Mouse (Mus musculus) intestine, embryonic 14.5 days (tissue): ENCODE data around the gene Nptx1. TPM values are rescaled to one million over a fixed set of nuclear protein-coding genes. Genes with fewer than 3 reads are reported as not detected.

Experiments used
- ATAC-seq: fragments of 200-750 bp; cut with Nextera tagmentation; replicated peaks from 2 replicates; pipeline ENCODE4 v1.8.0; 2017; ENCODE audit warnings: low read depth, moderate number of reproducible peaks, moderate TSS enrichment, moderate library complexity; ENCODE audit not compliant: low FRiP score, low TSS enrichment
- DNase-seq: peaks from one replicate; pipeline ENCODE4 v3.0.0-alpha.2; 2018; ENCODE audit warnings: low spot score
- H3K27ac ChIP-seq: fragments of 300-500 bp; sonication (generic); 2 replicates; pipeline ENCODE4 v1.5.1; 2014; ENCODE audit warnings: low read depth, mild to moderate bottlenecking, control low read depth
- H3K27me3 ChIP-seq: fragments of 300-500 bp; sonication (generic); replicated peaks from 2 replicates; pipeline ENCODE4 v1.6.1; 2014; ENCODE audit warnings: low read length, control low read depth; ENCODE audit not compliant: control insufficient read depth, insufficient read depth
- H3K36me3 ChIP-seq: fragments of 300-500 bp; sonication (generic); 2 replicates; pipeline ENCODE4 v1.6.1; 2014; ENCODE audit warnings: low read length, control low read depth; ENCODE audit not compliant: control insufficient read depth, insufficient read depth
- H3K4me1 ChIP-seq: fragments of 300-500 bp; sonication (generic); replicated peaks from 2 replicates; pipeline ENCODE4 v1.6.1; 2014; ENCODE audit warnings: low read length, control low read depth, mixed read lengths; ENCODE audit not compliant: control insufficient read depth, insufficient read depth
- H3K4me2 ChIP-seq: fragments of 300-500 bp; sonication (generic); 2 replicates; pipeline ENCODE4 v1.6.1; 2014; ENCODE audit warnings: low read length
- H3K4me3 ChIP-seq: fragments of 300-500 bp; sonication (generic); 2 replicates; pipeline ENCODE4 v1.5.1; 2014; ENCODE audit warnings: low read depth, low read length, control low read depth, mixed read lengths
- H3K9ac ChIP-seq: fragments of 300-500 bp; sonication (generic); 2 replicates; pipeline ENCODE4 v1.6.1; 2014; ENCODE audit warnings: mild to moderate bottlenecking, low read length
- H3K9me3 ChIP-seq: fragments of 300-500 bp; sonication (generic); 2 replicates; pipeline ENCODE4 v1.6.1; 2016; ENCODE audit warnings: low read length, control low read depth; ENCODE audit not compliant: control insufficient read depth
- WGBS: fragments of 180-500 bp; shearing (Covaris S2); extraction: QIAGEN DNeasy Blood & Tissue Kit; methylation state at CpG from one replicate; pipeline ENCODE4 v1.1.7; 2014; 5-methylcytosine and 5-hydroxymethylcytosine counted together
- polyA plus RNA-seq: library from polyadenylated mRNA; unstranded; fragments of >200 nt; fragmentation: Nextera tagmentation; extraction: Ambion mirVana; gene quantifications from 2 replicates; pipeline ENCODE4 v1.2.1, GENCODE M21; 2014

Gene Nptx1
- polyA plus RNA-seq, 1 experiment from 2014 or later = 1.3 TPM

GRCm38 (mm10) chr11:119547951-119548591, 518 bp upstream of the Nptx1 start:
- H3K9ac ChIP-seq = peak overlapping the region; percentile 43; the same call in 1 of the 2 replicates

GRCm38 (mm10) chr11:119546496-119547182, 914 bp downstream of the Nptx1 start:
- ATAC-seq = no peak
- WGBS = 1% methylated on average over 44 of the region's 46 CpGs

More at GRCm38 (mm10) chr11:119547951-119548591, 518 bp upstream of the Nptx1 start:
- Histone ChIP-seq H3K36me3 (no peaks in the 10 kb centered on the region), H3K27ac (no peak overlapping the region), H3K27me3 (peaks cover 80% of the 10 kb centered on the region), H3K4me1 (peaks cover 32% of the 10 kb centered on the region), H3K4me2 (peak overlapping the region; percentile 99), H3K4me3 (peak overlapping the region; percentile 52), H3K9me3 (no peaks in the 10 kb centered on the region)
- ATAC-seq (no peak), DNase-seq (peak; percentile 77)
- whole genome bisulfite sequencing = 1% methylated on average over 39 of the region's 39 CpGs

DNA sequence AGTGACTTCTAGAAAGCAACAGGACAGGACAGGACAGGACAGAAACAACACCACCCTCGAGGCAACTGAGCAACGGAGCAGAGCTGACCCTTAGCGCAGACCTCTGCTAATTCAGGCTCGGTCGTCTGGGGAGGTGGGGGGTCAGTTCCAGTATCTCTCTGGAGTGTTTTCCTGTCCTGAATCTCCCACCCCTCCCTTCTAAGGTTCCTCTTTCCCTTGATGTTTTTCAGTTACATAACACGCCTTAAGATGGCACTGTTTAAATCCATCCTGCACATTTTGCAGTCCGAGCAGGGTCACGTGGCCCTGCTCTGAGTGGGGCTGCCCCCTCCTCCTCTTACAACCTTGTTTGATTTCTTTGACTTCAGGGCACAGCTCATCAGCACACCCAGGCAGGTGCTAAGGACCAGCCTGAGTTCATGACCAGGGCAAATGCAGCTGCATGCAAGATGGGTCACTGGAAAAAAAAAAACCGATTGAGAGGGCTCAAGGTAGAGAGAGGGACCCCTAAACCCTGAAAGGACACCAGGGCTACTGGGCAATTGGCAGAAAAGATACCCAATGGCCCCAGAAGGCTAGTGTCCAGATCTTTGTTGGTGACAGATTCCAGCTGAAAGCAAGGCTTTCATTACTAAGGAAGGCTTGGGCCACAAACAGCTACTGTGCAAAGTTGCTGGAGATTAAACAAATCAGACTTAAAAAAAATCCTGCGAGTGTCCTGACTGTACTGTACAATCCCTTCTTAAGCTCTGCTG, 1.6 kb downstream of the Nptx1 start:
- Histone ChIP-seq H3K27me3 (peaks cover 73% of the 10 kb centered on the region), H3K4me2 (peak overlapping the region; percentile 99; the same call in 1 of the 2 replicates), H3K9ac (no peak overlapping the region), H3K9me3 (no peaks in the 10 kb centered on the region), H3K4me1 (peaks cover 28% of the 10 kb centered on the region), H3K27ac (no peak overlapping the region), H3K36me3 (no peaks in the 10 kb centered on the region), H3K4me3 (peak overlapping the region; percentile 52; the same call in 1 of the 2 replicates)
- DNase-seq (peak; percentile 65), ATAC-seq (no peak)
- WGBS = 5% methylated on average over 10 of the region's 10 CpGs

More at GRCm38 (mm10) chr11:119546496-119547182, 914 bp downstream of the Nptx1 start:
- H3K9ac ChIP-seq = peak overlapping the region; percentile 43; the same call in 1 of the 2 replicates
- H3K36me3 ChIP-seq = no peaks in the 10 kb centered on the region
- H3K27me3 ChIP-seq = peaks cover 76% of the 10 kb centered on the region
- no peaks in the 10 kb centered on the region for H3K9me3 ChIP-seq
- H3K4me1 ChIP-seq = peaks cover 28% of the 10 kb centered on the region
- peak overlapping the region; percentile 52 for H3K4me3 ChIP-seq
- H3K4me2 ChIP-seq = peak overlapping the region; percentile 99
- peak; percentile 74 for DNase-seq
- no peak overlapping the region for H3K27ac ChIP-seq

DNA sequence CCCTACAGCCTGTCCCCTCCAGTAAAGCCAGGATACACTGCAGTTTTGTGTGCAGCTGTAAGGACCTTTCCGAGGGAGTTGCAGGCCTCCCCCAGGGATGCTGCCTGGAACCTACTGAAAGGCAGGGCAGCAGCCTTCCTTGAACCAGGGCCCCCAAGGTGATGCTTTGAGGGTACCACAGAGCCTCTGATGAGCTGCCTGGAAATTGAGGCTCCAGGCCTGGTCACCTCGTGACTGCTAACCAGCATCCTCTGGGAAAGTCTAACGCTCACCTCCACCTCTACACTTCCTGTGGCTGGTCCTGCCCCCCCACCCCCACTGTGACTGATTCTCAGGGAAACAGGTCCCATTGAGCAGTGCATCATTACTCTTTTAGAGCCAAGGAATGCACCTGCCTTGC, 2.3 kb downstream of the Nptx1 start:
- ATAC-seq (no peak), DNase-seq (no peak)
- WGBS = 41% methylated on average over 3 of the region's 3 CpGs
- H3K36me3 ChIP-seq = no peaks in the 10 kb centered on the region
- peaks cover 28% of the 10 kb centered on the region for H3K4me1 ChIP-seq
- H3K9ac ChIP-seq = no peak overlapping the region
- no peak overlapping the region for H3K27ac ChIP-seq
- H3K9me3 ChIP-seq = no peaks in the 10 kb centered on the region
- no peak overlapping the region for H3K4me2 ChIP-seq
- no peak overlapping the region for H3K4me3 ChIP-seq
- H3K27me3 ChIP-seq = peaks cover 73% of the 10 kb centered on the region

DNA sequence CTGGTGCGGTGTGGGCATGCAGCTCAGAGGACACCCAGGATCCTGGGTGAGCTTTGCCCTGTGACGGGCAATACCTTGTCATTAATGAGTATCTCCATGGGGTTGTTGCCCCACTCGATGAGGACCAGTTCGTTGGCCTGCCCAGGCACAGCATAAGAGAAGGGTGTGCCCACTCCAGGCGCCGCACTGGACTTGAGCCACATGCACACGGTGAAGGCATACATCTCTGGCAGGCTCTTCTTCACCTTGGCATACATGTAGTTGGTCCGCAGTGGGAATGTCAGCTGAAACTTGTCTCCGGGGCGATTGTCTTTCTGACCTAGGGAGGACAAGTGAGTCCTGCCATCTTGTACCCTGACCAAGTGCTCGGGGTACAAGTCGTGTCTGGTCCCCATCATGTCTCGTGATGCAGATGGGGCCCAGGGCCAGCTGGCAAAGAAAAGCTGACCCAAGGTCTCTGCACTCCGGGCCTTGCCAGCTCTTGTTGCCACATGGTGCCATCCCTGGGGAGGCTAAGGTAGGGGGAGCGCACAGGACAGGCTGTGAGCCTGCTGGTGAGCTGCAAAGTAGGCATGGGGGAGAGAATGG, 2.9 kb downstream of the Nptx1 start:
- H3K27me3 ChIP-seq = peaks cover 70% of the 10 kb centered on the region
- ATAC-seq (no peak), DNase-seq (no peak)
- H3K36me3 ChIP-seq = no peaks in the 10 kb centered on the region
- H3K4me2 ChIP-seq = no peak overlapping the region
- no peaks in the 10 kb centered on the region for H3K9me3 ChIP-seq
- no peak overlapping the region for H3K4me3 ChIP-seq
- H3K4me1 ChIP-seq = peaks cover 28% of the 10 kb centered on the region
- no peak overlapping the region for H3K27ac ChIP-seq
- H3K9ac ChIP-seq = no peak overlapping the region
- 84% methylated on average over 15 of the region's 15 CpGs for WGBS

DNA sequence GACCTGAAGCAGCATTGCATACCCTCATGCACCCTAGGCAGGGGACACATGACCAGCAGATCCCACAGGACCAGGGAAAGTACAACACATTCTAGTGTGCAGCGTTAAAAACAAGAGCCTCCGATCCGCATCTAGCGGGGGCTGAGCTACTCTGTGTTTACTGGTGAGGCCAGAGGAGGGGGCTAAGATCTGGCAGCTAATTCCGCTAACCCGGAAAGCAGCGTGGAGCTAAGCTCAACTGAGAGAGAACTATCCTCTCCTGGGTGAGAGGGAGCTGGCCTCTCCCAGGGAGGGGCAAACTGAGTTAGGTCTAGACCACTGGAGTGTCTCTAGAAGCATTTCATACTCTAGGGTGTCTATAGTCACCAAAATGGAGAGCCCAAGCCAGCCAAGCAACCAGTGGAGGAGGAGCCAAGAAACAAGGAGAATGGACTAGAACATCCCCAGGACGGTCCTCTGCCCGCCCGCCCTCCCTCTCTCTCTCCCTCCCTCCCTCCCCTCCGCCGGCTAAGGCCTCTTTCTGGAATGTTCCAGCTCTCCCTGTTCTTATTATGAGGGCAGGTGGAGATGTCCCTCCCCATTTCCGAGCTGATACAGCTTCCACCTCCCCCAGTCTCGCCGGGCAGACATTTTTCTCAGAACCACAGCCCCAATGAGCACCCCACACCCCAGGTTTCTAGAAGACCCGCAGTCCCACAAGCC, 3.6 kb downstream of the Nptx1 start:
- Histone ChIP-seq H3K4me1 (peaks cover 21% of the 10 kb centered on the region), H3K27ac (no peak overlapping the region), H3K4me2 (no peak overlapping the region), H3K9me3 (no peaks in the 10 kb centered on the region), H3K36me3 (no peaks in the 10 kb centered on the region), H3K9ac (no peak overlapping the region), H3K4me3 (no peak overlapping the region), H3K27me3 (peaks cover 64% of the 10 kb centered on the region)
- WGBS = 40% methylated on average over 16 of the region's 16 CpGs
- ATAC-seq = no peak
- no peak for DNase-seq

DNA sequence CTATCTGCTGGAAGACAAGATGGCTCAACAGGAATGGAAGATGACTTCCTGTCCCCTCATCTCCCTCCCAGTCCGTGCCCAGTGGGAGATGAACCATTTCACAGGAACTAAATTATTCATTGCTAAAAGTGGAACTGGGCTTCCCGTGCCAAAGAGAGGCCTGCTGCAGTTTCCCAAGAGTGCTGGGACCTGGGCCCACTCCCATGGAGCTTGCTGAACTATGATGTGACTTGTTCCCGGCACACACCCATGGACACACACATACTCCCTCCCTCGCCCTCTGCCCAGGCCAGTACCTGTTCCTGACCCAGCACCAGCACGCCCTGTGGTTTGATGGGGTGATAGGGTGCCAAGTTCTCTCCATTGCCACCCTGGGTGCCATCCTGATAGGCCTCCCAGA, 4.7 kb downstream of the Nptx1 start:
- ATAC-seq = no peak
- WGBS = 69% methylated on average over 5 of the region's 5 CpGs
- H3K27me3 ChIP-seq = peaks cover 53% of the 10 kb centered on the region

GRCm38 (mm10) chr11:119542371-119542770, 5.2 kb downstream of the Nptx1 start:
- H3K27ac ChIP-seq = no peak overlapping the region
- H3K27me3 ChIP-seq = peaks cover 48% of the 10 kb centered on the region
- 48% methylated on average over 9 of the region's 9 CpGs for WGBS
- no peak overlapping the region for H3K4me3 ChIP-seq
- H3K9ac ChIP-seq = no peak overlapping the region
- no peaks in the 10 kb centered on the region for H3K36me3 ChIP-seq
- no peaks in the 10 kb centered on the region for H3K9me3 ChIP-seq
- DNase-seq (no peak), ATAC-seq (no peak)
- peaks cover 10% of the 10 kb centered on the region; the same call in 1 of the 2 replicates for H3K4me1 ChIP-seq
- H3K4me2 ChIP-seq = no peak overlapping the region

More for the DNA sequence above, 4.7 kb downstream of the Nptx1 start:
- Histone ChIP-seq H3K9ac (no peak overlapping the region), H3K36me3 (no peaks in the 10 kb centered on the region), H3K9me3 (no peaks in the 10 kb centered on the region), H3K4me1 (peaks cover 11% of the 10 kb centered on the region), H3K27ac (no peak overlapping the region), H3K4me2 (no peak overlapping the region), H3K4me3 (no peak overlapping the region)
- DNase-seq = no peak
